10 mouse cellular contexts compared by ENCODE assay signal in genomic region chr5:125278314-125278713, GRCm38 (mm10).
DNase-seq lines count a peak whose midpoint lies in the region; ATAC-seq and TF ChIP-seq lines count a peak whose summit lies in the region.
"Had no signal": no experiment of that assay in that cellular context is flagged by ENCODE, and none has a peak within 500 bp of the region (broad histone marks: within the 10 kb centered on the region; RNA-seq: fewer than 3 reads in every experiment).

No protein-coding gene starts in this region.

- H3K9me3 ChIP-seq in heart, postnatal 0 days (replicated peaks; ENCODE audit: control insufficient read depth, low read length): no peaks in the 10 kb centered on the region
- H3K9me3 ChIP-seq in heart, embryonic 12.5 days (replicated peaks): no peaks in the 10 kb centered on the region
- H3K9me3 ChIP-seq: heart, embryonic 15.5 days had no signal

- peaks cover 11% of the 10 kb centered on the region; the same call in 1 of the 2 replicates for H3K36me3 ChIP-seq in heart, postnatal 0 days (replicated peaks; ENCODE audit: control insufficient read depth, insufficient read depth, low read length)
- peaks cover 31% of the 10 kb centered on the region for H3K36me3 ChIP-seq in heart, embryonic 12.5 days
- H3K36me3 ChIP-seq in spleen, adult 2 months (ENCODE audit: control insufficient read depth, insufficient read depth, low read length): no peaks in the 10 kb centered on the region; the same call in 1 of the 2 replicates
- H3K36me3 ChIP-seq: heart, embryonic 15.5 days had no signal

- intact Hi-C loops in gastrocnemius, postnatal 36 days (cut with DNase I): no loop called here

- H3K9ac ChIP-seq in heart, postnatal 0 days (replicated peaks; ENCODE audit: low read depth, low read length): no peak overlapping the region
- no peak overlapping the region for H3K9ac ChIP-seq in heart, embryonic 12.5 days
- H3K9ac ChIP-seq: heart, embryonic 15.5 days had no signal

- peaks cover 8% of the 10 kb centered on the region; the same call in 1 of the 2 replicates for H3K4me1 ChIP-seq in heart, postnatal 0 days (ENCODE audit: control insufficient read depth, insufficient read depth)
- peaks cover 26% of the 10 kb centered on the region for H3K4me1 ChIP-seq in heart, embryonic 12.5 days (replicated peaks)
- H3K4me1 ChIP-seq in spleen, adult 2 months (ENCODE audit: control insufficient read depth, insufficient read depth, insufficient read length): no peaks in the 10 kb centered on the region; the same call in 1 of the 2 replicates

- no peak for DNase-seq in heart, postnatal 0 days (ENCODE audit: low spot score)
- DNase-seq in spleen, adult 2 months (ENCODE audit: low read depth in 1 of 2, low spot score in 2 of 2): peak in 1 of 2 experiments; percentile 36
- DNase-seq in spleen, adult 12 weeks (ENCODE audit: low spot score): no peak
- peak; percentile 67 for DNase-seq in induced T-regulatory cell, adult 2 months (ENCODE audit: low read depth)
- DNase-seq in thymus, postnatal 4 days: peak; percentile 74
- no peak for DNase-seq in gastrocnemius, postnatal 36 days
- no peak for DNase-seq in layer of hippocampus, adult 18-20 months (ENCODE audit: low spot score in 2 of 2)

- TF ChIP-seq EP300 in heart, postnatal 0 days (IDR thresholded peaks at IDR 0.05; ENCODE audit: low read depth): no peak

- H3K4me3 ChIP-seq in heart, postnatal 0 days (ENCODE audit: low read depth, low read length): no peak overlapping the region
- no peak overlapping the region for H3K4me3 ChIP-seq in heart, embryonic 12.5 days
- no peak overlapping the region for H3K4me3 ChIP-seq in spleen, adult 2 months (ENCODE audit: extremely low read depth, insufficient read depth, insufficient read length)
- H3K4me3 ChIP-seq: heart, embryonic 15.5 days had no signal

- peak; percentile 58 for TF ChIP-seq CTCF in heart, postnatal 0 days (IDR thresholded peaks at IDR 0.05; ENCODE audit: low read depth)
- peak; percentile 62; the same call in 1 of the 2 replicates for TF ChIP-seq CTCF in spleen, adult 2 months (IDR thresholded peaks at IDR 0.05; ENCODE audit: extremely low read depth, insufficient read depth, insufficient read length, insufficient replicate concordance)

- H3K27me3 ChIP-seq in heart, postnatal 0 days (ENCODE audit: control insufficient read depth, insufficient read depth, low read length): no peaks in the 10 kb centered on the region
- H3K27me3 ChIP-seq in heart, embryonic 12.5 days (replicated peaks): no peaks in the 10 kb centered on the region
- no peaks in the 10 kb centered on the region for H3K27me3 ChIP-seq in spleen, adult 2 months (ENCODE audit: control insufficient read depth, insufficient read depth, low read length)
- H3K27me3 ChIP-seq: heart, embryonic 15.5 days had no signal

- 31% methylated on average over 6 of the region's 6 CpGs for WGBS in heart, postnatal 0 days
- WGBS in heart, embryonic 12.5 days: 30% methylated on average over 6 of the region's 6 CpGs
- WGBS in spleen, adult 2 months: 24% methylated on average over 6 of the region's 6 CpGs

- no peak overlapping the region for H3K27ac ChIP-seq in heart, postnatal 0 days (ENCODE audit: low read depth)
- no peak overlapping the region for H3K27ac ChIP-seq in heart, embryonic 12.5 days (ENCODE audit: poor library complexity, severe bottlenecking)
- no peak overlapping the region for H3K27ac ChIP-seq in spleen, adult 2 months (ENCODE audit: insufficient read depth, low read length)
- H3K27ac ChIP-seq: heart, embryonic 15.5 days; macrophage had no signal

- ATAC-seq in heart, postnatal 0 days (ENCODE audit: insufficient read depth, low read depth): no peak
- ATAC-seq in heart, embryonic 12.5 days (ENCODE audit: insufficient number of reproducible peaks, low FRiP score): no peak

- no peak overlapping the region for H3K4me2 ChIP-seq in heart, postnatal 0 days (ENCODE audit: low read depth, low read length)
- no peak overlapping the region for H3K4me2 ChIP-seq in heart, embryonic 12.5 days
- H3K4me2 ChIP-seq: heart, embryonic 15.5 days had no signal

- no peak for TF ChIP-seq POLR2A in spleen, adult 2 months (IDR thresholded peaks at IDR 0.05; ENCODE audit: low read depth, low read length)

Comparison
In these comparisons a context has a peak if more than half of its experiments do, and no peak if none do; other contexts are left out.
1. DNase-seq: peak in induced T-regulatory cell, adult 2 months (single experiment) and thymus, postnatal 4 days (single experiment); none in heart, postnatal 0 days (single experiment), spleen, adult 12 weeks (single experiment), gastrocnemius, postnatal 36 days (0 of 2) and layer of hippocampus, adult 18-20 months (0 of 2).